Mouse (Mus musculus): ENCODE measurements at regions not wholly inside any gene's neighbourhood (a gene's known extent, or its start where the extent isn't known, plus 50 kb on each side); places are given as distances from the start of the nearest gene placed in this dataset.

- in situ Hi-C loops (cut with MboI; ENCODE audit: low sequenced_read_pairs) = loop anchor here (25.0 kb wide), 1 partner anchor 365 kb away; no protein-coding TSS in a partner anchor
Measured at GRCm38 (mm10) chrX:11646681-11647526, 319.3 kb downstream of the H2al1j start.

- in situ Hi-C loops (cut with MboI; ENCODE audit: low sequenced_read_pairs) = loop anchor here (25.0 kb wide), 1 partner anchor 365 kb away; no protein-coding TSS in a partner anchor
Measured at GRCm38 (mm10) chrX:11647527-11647836, 319.9 kb downstream of the H2al1j start.

GRCm38 (mm10) chrX:11653336-11653735 lies 325.7 kb downstream of the H2al1j start:
- in situ Hi-C loops (cut with MboI; ENCODE audit: low sequenced_read_pairs) = no loop called here

GRCm38 (mm10) chrX:11654976-11655375 lies 327.4 kb downstream of the H2al1j start:
- in situ Hi-C loops (cut with MboI; ENCODE audit: low sequenced_read_pairs) = no loop called here

GRCm38 (mm10) chrX:11655466-11655865 lies 327.8 kb downstream of the H2al1j start:
- in situ Hi-C loops (cut with MboI; ENCODE audit: low sequenced_read_pairs) = no loop called here

GRCm38 (mm10) chrX:11657606-11658254 lies 330.1 kb downstream of the H2al1j start:
- in situ Hi-C loops (cut with MboI; ENCODE audit: low sequenced_read_pairs) = no loop called here

GRCm38 (mm10) chrX:11663187-11663829 lies 335.7 kb downstream of the H2al1j start:
- in situ Hi-C loops (cut with MboI; ENCODE audit: low sequenced_read_pairs) = no loop called here

- in situ Hi-C loops (cut with MboI; ENCODE audit: low sequenced_read_pairs) = no loop called here
Measured at GRCm38 (mm10) chrX:11664330-11665061, 336.9 kb downstream of the H2al1j start.

GRCm38 (mm10) chrX:11665077-11665974 lies 337.7 kb downstream of the H2al1j start:
- in situ Hi-C loops (cut with MboI; ENCODE audit: low sequenced_read_pairs) = no loop called here

- in situ Hi-C loops (cut with MboI; ENCODE audit: low sequenced_read_pairs) = no loop called here
Measured at GRCm38 (mm10) chrX:11666517-11666916, 338.9 kb downstream of the H2al1j start.

- in situ Hi-C loops (cut with MboI; ENCODE audit: low sequenced_read_pairs) = no loop called here
Measured at GRCm38 (mm10) chrX:11671805-11672204, 344.2 kb downstream of the H2al1j start.

- in situ Hi-C loops (cut with MboI; ENCODE audit: low sequenced_read_pairs) = no loop called here
Measured at GRCm38 (mm10) chrX:11678086-11678485, 350.5 kb downstream of the H2al1j start.

- in situ Hi-C loops (cut with MboI; ENCODE audit: low sequenced_read_pairs) = no loop called here
Measured at GRCm38 (mm10) chrX:11681274-11681673, 353.7 kb downstream of the H2al1j start.

GRCm38 (mm10) chrX:11689989-11690405 lies 362.4 kb downstream of the H2al1j start:
- in situ Hi-C loops (cut with MboI; ENCODE audit: low sequenced_read_pairs) = no loop called here

GRCm38 (mm10) chrX:11690446-11690845 lies 362.8 kb downstream of the H2al1j start:
- in situ Hi-C loops (cut with MboI; ENCODE audit: low sequenced_read_pairs) = no loop called here

- in situ Hi-C loops (cut with MboI; ENCODE audit: low sequenced_read_pairs) = no loop called here
Measured at GRCm38 (mm10) chrX:11691019-11691418, 363.4 kb downstream of the H2al1j start.

- in situ Hi-C loops (cut with MboI; ENCODE audit: low sequenced_read_pairs) = no loop called here
Measured at GRCm38 (mm10) chrX:11696565-11696964, 368.9 kb downstream of the H2al1j start.

GRCm38 (mm10) chrX:11701095-11701494 lies 373.5 kb downstream of the H2al1j start:
- in situ Hi-C loops (cut with MboI; ENCODE audit: low sequenced_read_pairs) = no loop called here

GRCm38 (mm10) chrX:11705851-11706557 lies 378.4 kb downstream of the H2al1j start:
- in situ Hi-C loops (cut with MboI; ENCODE audit: low sequenced_read_pairs) = no loop called here
